Mouse (Mus musculus) stomach, embryonic 14.5 days (tissue): ENCODE measurements at regions not wholly inside any gene's neighbourhood (a gene's known extent, or its start where the extent isn't known, plus 50 kb on each side); places are given as distances from the start of the nearest gene placed in this dataset.

Source experiments
- ATAC-seq: fragments of 200-750 bp; cut with Nextera tagmentation; 2 replicates; pipeline ENCODE4 v1.8.0; 2017; ENCODE audit warnings: low read depth, moderate TSS enrichment; ENCODE audit not compliant: insufficient number of reproducible peaks, insufficient read depth, low FRiP score
- H3K27ac ChIP-seq: fragments of 300-500 bp; sonication (generic); 2 replicates; pipeline ENCODE4 v1.5.1; 2014; ENCODE audit warnings: mild to moderate bottlenecking, low read length, moderate library complexity, mixed read lengths
- H3K27me3 ChIP-seq: fragments of 300-500 bp; sonication (generic); 2 replicates; pipeline ENCODE4 v1.6.1; 2014; ENCODE audit warnings: low read length, control low read depth, mixed read lengths; ENCODE audit not compliant: control insufficient read depth, insufficient read depth
- H3K36me3 ChIP-seq: fragments of 300-500 bp; sonication (generic); 2 replicates; pipeline ENCODE4 v1.6.1; 2014; ENCODE audit warnings: mild to moderate bottlenecking, control low read depth, low read length, moderate library complexity, mixed read lengths; ENCODE audit not compliant: control insufficient read depth, insufficient read depth
- H3K4me1 ChIP-seq: fragments of 300-500 bp; sonication (generic); 2 replicates; pipeline ENCODE4 v1.6.1; 2014; ENCODE audit warnings: low read length, control low read depth, mixed read lengths; ENCODE audit not compliant: control insufficient read depth, insufficient read depth
- H3K4me2 ChIP-seq: fragments of 300-500 bp; sonication (generic); replicated peaks from 2 replicates; pipeline ENCODE4 v1.6.1; 2014; ENCODE audit warnings: low read depth, low read length, control low read depth
- H3K4me3 ChIP-seq: fragments of 300-500 bp; sonication (generic); 2 replicates; pipeline ENCODE4 v1.5.1; 2014; ENCODE audit warnings: low read depth, low read length, control low read depth
- H3K9ac ChIP-seq: fragments of 300-500 bp; sonication (generic); replicated peaks from 2 replicates; pipeline ENCODE4 v1.6.1; 2014; ENCODE audit warnings: low read depth, mild to moderate bottlenecking, control low read depth, low read length, moderate library complexity, mixed read lengths
- H3K9me3 ChIP-seq: fragments of 300-500 bp; sonication (generic); 2 replicates; pipeline ENCODE4 v1.6.1; 2016; ENCODE audit warnings: low read depth, low read length, control low read depth; ENCODE audit not compliant: control insufficient read depth
- WGBS: fragments of 180-500 bp; shearing (Covaris S2); extraction: QIAGEN DNeasy Blood & Tissue Kit; methylation state at CpG from one replicate; pipeline ENCODE4 v1.1.7; 2014; 5-methylcytosine and 5-hydroxymethylcytosine counted together

DNA sequence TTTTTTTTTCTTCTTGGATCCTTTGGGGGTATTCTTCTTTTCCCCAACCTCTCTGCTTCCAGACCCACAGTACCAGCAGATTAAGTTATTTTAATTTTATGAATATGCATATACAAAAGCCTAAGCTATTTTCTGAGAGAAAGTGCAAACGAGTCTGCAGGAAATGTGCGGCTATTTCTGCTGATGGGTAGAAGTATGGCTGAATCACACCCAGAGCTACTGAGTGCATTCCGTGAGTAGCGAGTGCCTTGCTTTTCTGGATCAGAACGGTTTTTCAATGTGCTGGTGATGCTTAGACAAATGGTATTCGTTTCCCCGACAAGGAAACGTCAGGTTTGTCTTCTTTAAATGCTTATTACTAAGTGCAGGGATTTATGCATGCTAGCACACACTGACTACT lies 186.5 kb upstream of the Suclg2 start:
- H3K4me1 ChIP-seq = no peaks in the 10 kb centered on the region
- H3K27ac ChIP-seq = no peak overlapping the region
- WGBS = 72% methylated on average over 8 of the region's 8 CpGs
- no peaks in the 10 kb centered on the region for H3K36me3 ChIP-seq
- no peaks in the 10 kb centered on the region for H3K27me3 ChIP-seq
- H3K9ac ChIP-seq = no peak overlapping the region
- no peaks in the 10 kb centered on the region for H3K9me3 ChIP-seq
- no peak for ATAC-seq
- no peak overlapping the region for H3K4me2 ChIP-seq
- no peak overlapping the region for H3K4me3 ChIP-seq

DNA sequence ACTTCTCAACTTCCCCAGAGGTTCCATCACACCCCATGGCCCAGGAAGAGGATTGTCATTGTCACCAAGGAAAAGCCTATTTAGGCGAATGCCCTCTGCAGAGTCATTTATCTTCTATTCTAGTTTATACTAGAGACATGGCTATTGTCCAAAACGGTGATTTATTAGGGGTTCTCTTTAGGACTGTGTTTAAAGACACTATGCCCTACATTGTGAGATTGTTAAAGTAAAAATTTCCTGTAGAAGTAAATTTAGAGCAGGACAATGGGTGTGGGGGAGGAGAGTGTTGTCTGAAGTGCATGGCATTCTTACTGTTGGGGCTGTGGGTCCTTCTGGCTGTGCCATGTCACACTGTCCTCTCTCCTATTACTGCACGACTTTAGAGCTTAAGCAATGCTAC lies 191.2 kb upstream of the Fam19a1 start:
- WGBS = 19% methylated on average over 3 of the region's 3 CpGs
- Histone ChIP-seq H3K9me3 (no peaks in the 10 kb centered on the region), H3K4me3 (no peak overlapping the region), H3K27ac (no peak overlapping the region), H3K27me3 (no peaks in the 10 kb centered on the region), H3K4me1 (0 out of 2 replicates have a peak, but pooled peaks cover 4% of the 10 kb centered on the region), H3K4me2 (no peak overlapping the region), H3K9ac (no peak overlapping the region), H3K36me3 (no peaks in the 10 kb centered on the region)
- ATAC-seq = no peak

DNA sequence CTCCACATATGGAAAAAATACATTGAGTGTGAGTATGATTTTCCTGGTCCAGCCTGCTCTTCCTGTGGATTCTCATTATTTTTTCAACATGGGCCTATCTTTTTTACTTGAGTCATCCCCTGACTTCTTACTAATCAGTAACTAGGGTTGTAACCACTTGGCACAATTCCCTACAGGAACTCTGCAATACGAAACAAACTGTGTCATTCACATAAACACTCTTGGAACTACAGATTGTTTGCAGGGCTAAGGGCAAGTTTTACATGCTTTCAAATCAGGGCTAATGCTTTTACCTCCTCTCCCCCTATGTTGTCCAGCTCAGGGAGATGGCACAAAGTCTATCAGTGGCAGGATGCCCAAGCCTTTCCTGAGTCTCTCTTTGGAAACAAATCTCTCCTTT lies 178.4 kb upstream of the Fam19a1 start:
- no peaks in the 10 kb centered on the region for H3K27me3 ChIP-seq
- no peaks in the 10 kb centered on the region for H3K36me3 ChIP-seq
- H3K9ac ChIP-seq = no peak overlapping the region
- H3K4me3 ChIP-seq = no peak overlapping the region
- no peak for ATAC-seq
- WGBS = 32% methylated on average over 1 of the region's 1 CpGs
- no peak overlapping the region for H3K4me2 ChIP-seq
- H3K27ac ChIP-seq = no peak overlapping the region
- no peaks in the 10 kb centered on the region for H3K9me3 ChIP-seq
- H3K4me1 ChIP-seq = 0 out of 2 replicates have a peak, but pooled peaks cover 2% of the 10 kb centered on the region

GRCm38 (mm10) chr6:95936504-95936903 lies 176.4 kb upstream of the Fam19a1 start:
- H3K9ac ChIP-seq = no peak overlapping the region
- H3K27ac ChIP-seq = no peak overlapping the region
- no peaks in the 10 kb centered on the region for H3K27me3 ChIP-seq
- no peak overlapping the region for H3K4me2 ChIP-seq
- ATAC-seq = no peak
- 16% methylated on average over 2 of the region's 2 CpGs for WGBS
- H3K9me3 ChIP-seq = no peaks in the 10 kb centered on the region
- no peaks in the 10 kb centered on the region for H3K36me3 ChIP-seq
- no peak overlapping the region for H3K4me3 ChIP-seq
- 0 out of 2 replicates have a peak, but pooled peaks cover 2% of the 10 kb centered on the region for H3K4me1 ChIP-seq

- no peaks in the 10 kb centered on the region for H3K36me3 ChIP-seq
- H3K9me3 ChIP-seq = no peaks in the 10 kb centered on the region
- H3K27me3 ChIP-seq = no peaks in the 10 kb centered on the region
- no peak overlapping the region for H3K27ac ChIP-seq
- no peak overlapping the region for H3K4me3 ChIP-seq
- ATAC-seq = no peak
- no peak overlapping the region for H3K9ac ChIP-seq
- H3K4me1 ChIP-seq = 0 out of 2 replicates have a peak, but pooled peaks cover 2% of the 10 kb centered on the region
- WGBS = 42% methylated on average over 4 of the region's 4 CpGs
- no peak overlapping the region for H3K4me2 ChIP-seq
Observed at GRCm38 (mm10) chr6:95939052-95939451, 173.9 kb upstream of the Fam19a1 start.

- no peaks in the 10 kb centered on the region for H3K36me3 ChIP-seq
- H3K27ac ChIP-seq = no peak overlapping the region
- H3K4me3 ChIP-seq = no peak overlapping the region
- no peak for ATAC-seq
- no peaks in the 10 kb centered on the region for H3K27me3 ChIP-seq
- no peak overlapping the region for H3K9ac ChIP-seq
- H3K9me3 ChIP-seq = no peaks in the 10 kb centered on the region
- 87% methylated on average over 1 of the region's 1 CpGs for WGBS
- H3K4me2 ChIP-seq = no peak overlapping the region
- H3K4me1 ChIP-seq = no peaks in the 10 kb centered on the region
Observed at GRCm38 (mm10) chr6:95960745-95961144, 152.2 kb upstream of the Fam19a1 start.

- no peaks in the 10 kb centered on the region for H3K27me3 ChIP-seq
- no peak overlapping the region for H3K27ac ChIP-seq
- H3K36me3 ChIP-seq = no peaks in the 10 kb centered on the region
- no peak overlapping the region for H3K4me2 ChIP-seq
- H3K9ac ChIP-seq = no peak overlapping the region
- no peak overlapping the region for H3K4me3 ChIP-seq
- WGBS = 52% methylated on average over 2 of the region's 2 CpGs
- no peak for ATAC-seq
- no peaks in the 10 kb centered on the region for H3K9me3 ChIP-seq
- no peaks in the 10 kb centered on the region for H3K4me1 ChIP-seq
Observed at GRCm38 (mm10) chr6:95966231-95966630, 146.7 kb upstream of the Fam19a1 start.

- Histone ChIP-seq H3K27me3 (no peaks in the 10 kb centered on the region), H3K4me2 (no peak overlapping the region), H3K9ac (no peak overlapping the region), H3K4me1 (no peaks in the 10 kb centered on the region), H3K4me3 (no peak overlapping the region), H3K9me3 (no peaks in the 10 kb centered on the region), H3K36me3 (no peaks in the 10 kb centered on the region), H3K27ac (no peak overlapping the region)
- 82% methylated on average over 2 of the region's 2 CpGs for WGBS
- ATAC-seq = no peak
Observed at GRCm38 (mm10) chr6:95975994-95976393, 137.0 kb upstream of the Fam19a1 start.

- no peak overlapping the region for H3K9ac ChIP-seq
- whole genome bisulfite sequencing = 79% methylated on average over 2 of the region's 2 CpGs
- H3K4me3 ChIP-seq = no peak overlapping the region
- H3K4me1 ChIP-seq = no peaks in the 10 kb centered on the region
- H3K9me3 ChIP-seq = no peaks in the 10 kb centered on the region
- H3K27ac ChIP-seq = no peak overlapping the region
- ATAC-seq = no peak
- H3K27me3 ChIP-seq = no peaks in the 10 kb centered on the region
- no peaks in the 10 kb centered on the region for H3K36me3 ChIP-seq
- H3K4me2 ChIP-seq = no peak overlapping the region
Observed at GRCm38 (mm10) chr6:95997037-95997436, 115.9 kb upstream of the Fam19a1 start.
